Mouse (Mus musculus): ENCODE measurements around the gene Lyrm7.

Gene Lyrm7

GRCm38 (mm10) chr11:54801791-54802558, 58.7 kb downstream of the Lyrm7 start:
- DNase-seq (ENCODE audit: low read depth) = peak; percentile 38

- DNase-seq (ENCODE audit: low read depth) = no peak
Measured at GRCm38 (mm10) chr11:54796551-54796950, 64.2 kb downstream of the Lyrm7 start.

GRCm38 (mm10) chr11:54794678-54795077, 66.0 kb downstream of the Lyrm7 start:
- DNase-seq (ENCODE audit: low read depth) = no peak

- DNase-seq (ENCODE audit: low read depth) = no peak
Measured at GRCm38 (mm10) chr11:54793173-54793572, 67.5 kb downstream of the Lyrm7 start.

- DNase-seq (ENCODE audit: low read depth) = no peak
Measured at GRCm38 (mm10) chr11:54791458-54791857, 69.3 kb downstream of the Lyrm7 start.

- DNase-seq (ENCODE audit: low read depth) = peak; percentile 98
Measured at GRCm38 (mm10) chr11:54787488-54788474, 72.9 kb downstream of the Lyrm7 start, which contains the start of gene Cdc42se2. Gene Cdc42se2 (minus strand): TSS chr11:54787675.

- peak; percentile 71 for DNase-seq (ENCODE audit: low read depth)
Measured at GRCm38 (mm10) chr11:54786858-54787487, 73.7 kb downstream of the Lyrm7 start.

GRCm38 (mm10) chr11:54785566-54785965, 75.2 kb downstream of the Lyrm7 start:
- DNase-seq (ENCODE audit: low read depth) = no peak

GRCm38 (mm10) chr11:54784436-54784835, 76.3 kb downstream of the Lyrm7 start:
- DNase-seq (ENCODE audit: low read depth) = no peak

- no peak for DNase-seq (ENCODE audit: low read depth)
Measured at GRCm38 (mm10) chr11:54782253-54782652, 78.5 kb downstream of the Lyrm7 start.

- no peak for DNase-seq (ENCODE audit: low read depth)
Measured at GRCm38 (mm10) chr11:54779946-54780345, 80.8 kb downstream of the Lyrm7 start.

- no peak for DNase-seq (ENCODE audit: low read depth)
Measured at GRCm38 (mm10) chr11:54778131-54778844, 82.4 kb downstream of the Lyrm7 start.

- DNase-seq (ENCODE audit: low read depth) = no peak
Measured at GRCm38 (mm10) chr11:54777387-54778130, 83.2 kb downstream of the Lyrm7 start.
